In genomic region chr5:33056126-33056765, GRCm38 (mm10) we compare ENCODE assay signal across 23 mouse cellular contexts. TPM values are rescaled to one million over a fixed set of nuclear protein-coding genes. Genes with fewer than 3 reads are reported as not detected.
DNase-seq lines count a peak whose midpoint lies in the region; ATAC-seq and TF ChIP-seq lines count a peak whose summit lies in the region.
"Had no signal": no experiment of that assay in that cellular context is flagged by ENCODE, and none has a peak within 500 bp of the region (broad histone marks: within the 10 kb centered on the region; RNA-seq: fewer than 3 reads in every experiment).

No protein-coding gene starts in this region.

- no peak for ATAC-seq in kidney, embryonic 14.5 days (ENCODE audit: low FRiP score, low TSS enrichment)
- ATAC-seq: forebrain, embryonic 14.5 days had no signal

- H3K4me3 ChIP-seq in kidney, embryonic 14.5 days (ENCODE audit: low read length) = no peak overlapping the region
- H3K4me3 ChIP-seq in small intestine, adult 2 months (ENCODE audit: low read depth, low read length) = no peak overlapping the region
- H3K4me3 ChIP-seq: embryonic facial prominence, embryonic 13.5 days; gastrocnemius, adult 2 months; heart, embryonic 13.5 days; hindbrain, embryonic 12.5 days had no signal

- H3K27ac ChIP-seq in kidney, embryonic 14.5 days (ENCODE audit: low read depth, low read length) = no peak overlapping the region
- peak overlapping the region; percentile 54; the same call in 1 of the 2 replicates for H3K27ac ChIP-seq in small intestine, adult 2 months (ENCODE audit: insufficient read depth, low read depth, low read length)
- H3K27ac ChIP-seq: embryonic facial prominence, embryonic 13.5 days; gastrocnemius, adult 2 months; heart, embryonic 13.5 days; hindbrain, embryonic 12.5 days had no signal

- peak; percentile 86 for DNase-seq in kidney, adult 11 months
- DNase-seq in kidney, adult 9 months = peak; percentile 96
- DNase-seq in kidney, postnatal 10 days = peak; percentile 56
- DNase-seq in cerebellum, postnatal 10 days = no peak
- no peak for DNase-seq in embryo, embryonic 11 days
- no peak for DNase-seq in layer of hippocampus, postnatal 10 days (ENCODE audit: low spot score in 2 of 2)
- DNase-seq: adrenal gland, postnatal 10 days; cerebellum, adult 11 months; cerebellum, adult 8-10 months; cerebellum, postnatal 25 days; gastrocnemius, adult 2 months; gastrocnemius, postnatal 25 days; heart, postnatal 4 days had no signal

- H3K4me2 ChIP-seq in kidney, embryonic 14.5 days (replicated peaks; ENCODE audit: low read depth, low read length) = no peak overlapping the region
- H3K4me2 ChIP-seq: embryonic facial prominence, embryonic 13.5 days; heart, embryonic 13.5 days; hindbrain, embryonic 12.5 days had no signal

- H3K36me3 ChIP-seq in kidney, embryonic 14.5 days (ENCODE audit: control insufficient read depth, insufficient read depth, low read length) = no peaks in the 10 kb centered on the region
- H3K36me3 ChIP-seq in small intestine, adult 2 months (ENCODE audit: control insufficient read depth, insufficient read depth, low read length) = no peaks in the 10 kb centered on the region
- H3K36me3 ChIP-seq: embryonic facial prominence, embryonic 13.5 days; heart, embryonic 13.5 days; hindbrain, embryonic 12.5 days had no signal

- no peak for TF ChIP-seq POLR2A in small intestine, adult 2 months (IDR thresholded peaks at IDR 0.05; ENCODE audit: low read depth, low read length)

- no peaks in the 10 kb centered on the region for H3K9me3 ChIP-seq in kidney, embryonic 14.5 days (ENCODE audit: control insufficient read depth, low read length)
- H3K9me3 ChIP-seq: embryonic facial prominence, embryonic 13.5 days; heart, embryonic 13.5 days; hindbrain, embryonic 12.5 days had no signal

- no peak overlapping the region for H3K9ac ChIP-seq in kidney, embryonic 14.5 days (ENCODE audit: low read depth, low read length)
- H3K9ac ChIP-seq: embryonic facial prominence, embryonic 13.5 days; heart, embryonic 13.5 days; hindbrain, embryonic 12.5 days had no signal

- H3K27me3 ChIP-seq in kidney, embryonic 14.5 days (ENCODE audit: control insufficient read depth, insufficient read depth, low read length) = no peaks in the 10 kb centered on the region
- H3K27me3 ChIP-seq in small intestine, adult 2 months (ENCODE audit: control insufficient read depth, insufficient read depth, low read length) = no peaks in the 10 kb centered on the region
- H3K27me3 ChIP-seq: embryonic facial prominence, embryonic 13.5 days; heart, embryonic 13.5 days; hindbrain, embryonic 12.5 days had no signal

- H3K4me1 ChIP-seq in kidney, embryonic 14.5 days (ENCODE audit: control insufficient read depth, insufficient read depth, low read length) = no peaks in the 10 kb centered on the region
- H3K4me1 ChIP-seq in small intestine, adult 2 months (ENCODE audit: control insufficient read depth, insufficient read depth, insufficient read length, low read length) = peaks cover 13% of the 10 kb centered on the region; the same call in 1 of the 2 replicates
- H3K4me1 ChIP-seq: embryonic facial prominence, embryonic 13.5 days; hindbrain, embryonic 12.5 days had no signal

- no peak for TF ChIP-seq CTCF in small intestine, adult 2 months (IDR thresholded peaks at IDR 0.05; ENCODE audit: extremely low read depth, insufficient read length, insufficient replicate concordance, low read depth, low read length)

- 69% methylated on average over 10 of the region's 10 CpGs for WGBS in kidney, embryonic 14.5 days
- 64% methylated on average over 10 of the region's 10 CpGs for WGBS in small intestine, adult 2 months

RNA-seq across cellular contexts. Expression of gene Ywhah, which starts 37.6 kb away (rescaled TPM):
- polyA plus RNA-seq in kidney, embryonic 14.5 days (2014; fragmentation: Nextera tagmentation; extraction: Ambion mirVana) = 286 and 318 TPM in 2 replicates
- polyA plus RNA-seq in small intestine, adult 2 months (2012; rRNA removed) = 105 and 188 TPM in 2 replicates
- total RNA-seq in layer of hippocampus, postnatal 10 days (2021) = 1,000 to 10,000 TPM; 1,193 to 1,271 TPM

RNA-seq across cellular contexts. Expression of gene Slc5a1, which starts 47.8 kb away (rescaled TPM):
- 1.3 and 5.1 TPM in 2 replicates for polyA plus RNA-seq in kidney, embryonic 14.5 days (2014; fragmentation: Nextera tagmentation; extraction: Ambion mirVana)
- 283 and 626 TPM in 2 replicates for polyA plus RNA-seq in small intestine, adult 2 months (2012; rRNA removed)
- under 1 TPM; 0.20 to 0.23 TPM for total RNA-seq in layer of hippocampus, postnatal 10 days (2021)
- total RNA-seq: gastrocnemius, adult 2 months; gastrocnemius, postnatal 25 days; granulocyte monocyte progenitor cell, adult 5-6 weeks; heart, postnatal 4 days; MEL had no signal
- polyA plus RNA-seq: cortical plate, adult 2 months; forebrain, embryonic 14.5 days; heart, embryonic 13.5 days; heart, postnatal 0 days; hindbrain, embryonic 12.5 days had no signal

Comparison
In these comparisons a context has a peak if more than half of its experiments do, and no peak if none do; other contexts are left out.
1. DNase-seq: peak in kidney, adult 11 months (single experiment), kidney, adult 9 months (single experiment) and kidney, postnatal 10 days (single experiment); none in cerebellum, postnatal 10 days (0 of 2), embryo, embryonic 11 days (single experiment) and layer of hippocampus, postnatal 10 days (0 of 2).
2. RNA of gene Slc5a1, which starts 47.8 kb away (polyA plus RNA-seq): 283 to 626 TPM in small intestine, adult 2 months; 1.3 to 5.1 TPM in kidney, embryonic 14.5 days; every median in the first group is over 10 times any median in the second.